Comparison of ENCODE assay signal across 25 mouse cellular contexts in genomic region chr15:32593746-32594145, GRCm38 (mm10).
DNase-seq lines count a peak whose midpoint lies in the region; ATAC-seq lines count a peak whose summit lies in the region.
"Had no signal": no experiment of that assay in that cellular context is flagged by ENCODE, and none has a peak within 500 bp of the region (broad histone marks: within the 10 kb centered on the region; RNA-seq: fewer than 3 reads in every experiment).

No protein-coding gene starts in this region.

- H3K4me2 ChIP-seq in kidney, embryonic 16.5 days (replicated peaks; ENCODE audit: low read depth, low read length): no peak overlapping the region
- H3K4me2 ChIP-seq in kidney, embryonic 14.5 days (replicated peaks; ENCODE audit: low read depth, low read length): no peak overlapping the region
- H3K4me2 ChIP-seq: embryonic facial prominence, embryonic 12.5 days; forebrain, embryonic 13.5 days had no signal

- H3K9ac ChIP-seq in kidney, embryonic 16.5 days (replicated peaks; ENCODE audit: low read length): no peak overlapping the region
- no peak overlapping the region for H3K9ac ChIP-seq in kidney, embryonic 14.5 days (ENCODE audit: low read depth, low read length)
- H3K9ac ChIP-seq: embryonic facial prominence, embryonic 12.5 days; forebrain, embryonic 13.5 days had no signal

- ATAC-seq in kidney, embryonic 16.5 days (ENCODE audit: low FRiP score, low TSS enrichment): no peak
- no peak for ATAC-seq in kidney, embryonic 14.5 days (ENCODE audit: low FRiP score, low TSS enrichment)
- ATAC-seq: activated CD4-positive, CD25-positive, alpha-beta regulatory T cell, adult 4 months; CD4-positive, CD25-positive, alpha-beta regulatory T cell, adult 4 months; forebrain, embryonic 13.5 days; Patski had no signal

- no peaks in the 10 kb centered on the region for H3K9me3 ChIP-seq in kidney, embryonic 16.5 days (ENCODE audit: low read length)
- no peaks in the 10 kb centered on the region for H3K9me3 ChIP-seq in kidney, embryonic 14.5 days (ENCODE audit: control insufficient read depth, low read length)
- H3K9me3 ChIP-seq: embryonic facial prominence, embryonic 10.5 days; embryonic facial prominence, embryonic 12.5 days; forebrain, embryonic 13.5 days; G1E had no signal

- WGBS in kidney, embryonic 16.5 days: 87% methylated on average over 5 of the region's 5 CpGs
- 94% methylated on average over 5 of the region's 5 CpGs for WGBS in kidney, embryonic 14.5 days

- no peak overlapping the region for H3K27ac ChIP-seq in kidney, embryonic 16.5 days (ENCODE audit: low read length)
- H3K27ac ChIP-seq in kidney, embryonic 14.5 days (ENCODE audit: low read depth, low read length): no peak overlapping the region
- H3K27ac ChIP-seq: embryonic facial prominence, embryonic 10.5 days; embryonic facial prominence, embryonic 12.5 days; forebrain, embryonic 13.5 days had no signal

- no peak overlapping the region for H3K4me3 ChIP-seq in kidney, embryonic 16.5 days (ENCODE audit: low read length)
- no peak overlapping the region for H3K4me3 ChIP-seq in kidney, embryonic 14.5 days (ENCODE audit: low read length)
- H3K4me3 ChIP-seq: embryonic facial prominence, embryonic 10.5 days; embryonic facial prominence, embryonic 12.5 days; forebrain, embryonic 13.5 days had no signal

- peak; percentile 5 for DNase-seq in kidney, adult 11 months
- DNase-seq in kidney, adult 8-10 months: peak; percentile 8 to 64
- no peak for DNase-seq in kidney, postnatal 4 days
- DNase-seq in kidney, postnatal 14 days: peak; percentile 27
- peak; percentile 1 for DNase-seq in lung, postnatal 36 days
- no peak for DNase-seq in lung, adult 18-20 months
- DNase-seq: adrenal gland, adult 8-10 months; adrenal gland, postnatal 14 days; adrenal gland, postnatal 36 days; B cell, adult 2 months; cerebellum, adult 11-12 months; cerebellum, adult 2 months; cerebellum, adult 9-10 months; cerebellum, postnatal 10 days; cerebellum, postnatal 25 days had no signal

- no peaks in the 10 kb centered on the region for H3K27me3 ChIP-seq in kidney, embryonic 16.5 days (ENCODE audit: insufficient read depth, low read length)
- no peaks in the 10 kb centered on the region for H3K27me3 ChIP-seq in kidney, embryonic 14.5 days (ENCODE audit: control insufficient read depth, insufficient read depth, low read length)
- H3K27me3 ChIP-seq: CH12.LX; embryonic facial prominence, embryonic 12.5 days; forebrain, embryonic 13.5 days; Patski had no signal

- no peaks in the 10 kb centered on the region for H3K4me1 ChIP-seq in kidney, embryonic 16.5 days (ENCODE audit: insufficient read depth, low read length)
- H3K4me1 ChIP-seq in kidney, embryonic 14.5 days (ENCODE audit: control insufficient read depth, insufficient read depth, low read length): no peaks in the 10 kb centered on the region
- H3K4me1 ChIP-seq: embryonic facial prominence, embryonic 10.5 days; embryonic facial prominence, embryonic 12.5 days had no signal

- 0 out of 2 replicates have a peak, but pooled peaks cover 2% of the 10 kb centered on the region for H3K36me3 ChIP-seq in kidney, embryonic 16.5 days (ENCODE audit: insufficient read depth, low read length)
- no peaks in the 10 kb centered on the region for H3K36me3 ChIP-seq in kidney, embryonic 14.5 days (ENCODE audit: control insufficient read depth, insufficient read depth, low read length)
- H3K36me3 ChIP-seq: embryonic facial prominence, embryonic 10.5 days; embryonic facial prominence, embryonic 12.5 days; G1E had no signal

Comparison
In these comparisons a context has a peak if more than half of its experiments do, and no peak if none do; other contexts are left out.
1. DNase-seq: peak in kidney, adult 11 months (single experiment), kidney, adult 8-10 months (2 of 2), kidney, postnatal 14 days (single experiment) and lung, postnatal 36 days (single experiment); none in kidney, postnatal 4 days (0 of 2) and lung, adult 18-20 months (0 of 2).